Mouse (Mus musculus) mouse embryonic stem cell (cell line): ENCODE data around the gene Rnf130.

Experiments
- in situ Hi-C, 2 experiments: fragments of 300-500 bp; cut with MboI; formaldehyde crosslinking; loops; 1 replicate in 1 of 2; 3 replicates in 1 of 2; pipeline ENCODE4 v1.14.3; 2019 to 2020; ENCODE audit warnings: low sequenced_read_pairs in 2 of 2, low pct_unique_long_range_greater_than_20kb in 1 of 2, mixed read lengths in 1 of 2; ENCODE audit not compliant: unreplicated experiment in 1 of 2

Gene Rnf130

DNA sequence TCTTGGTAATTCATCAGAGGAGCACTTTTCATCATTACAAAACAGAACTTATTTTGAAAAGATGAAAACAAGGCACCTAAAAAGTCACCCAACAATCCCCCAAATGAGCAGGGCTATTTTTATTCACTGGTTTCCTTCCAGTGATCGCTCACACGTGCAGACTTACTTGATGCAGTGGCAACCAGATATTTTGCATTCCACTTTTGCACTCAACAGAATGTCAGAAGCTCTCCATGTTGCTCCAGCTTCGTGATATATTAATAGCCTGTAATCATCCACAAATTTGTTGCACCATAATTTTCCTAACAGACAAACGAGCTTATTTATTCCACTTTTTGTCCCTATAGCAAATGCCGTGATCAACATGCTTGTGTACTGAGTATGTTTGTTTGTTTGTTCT lies 8.6 kb upstream of the Rnf130 start:
- in situ Hi-C loops: no loop called here

DNA sequence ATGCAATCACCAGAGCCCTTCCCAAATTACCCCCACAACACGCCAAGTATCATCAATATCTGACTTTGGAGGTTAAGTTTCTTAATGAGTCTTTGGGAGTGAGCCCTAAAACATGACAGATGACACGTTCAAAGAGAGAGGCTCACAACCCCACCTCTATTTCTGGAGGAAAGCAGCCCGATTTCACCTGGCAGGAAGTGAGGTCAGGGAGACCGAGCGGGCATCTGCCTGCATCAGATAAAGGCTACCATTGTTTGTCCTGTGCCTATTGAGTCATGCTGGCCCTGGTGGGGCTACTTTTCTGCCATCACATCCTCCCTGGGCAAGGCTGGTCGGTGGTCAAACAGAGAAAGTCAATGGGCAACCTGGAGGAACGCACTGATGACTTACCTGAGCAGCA lies 7.6 kb upstream of the Rnf130 start:
- in situ Hi-C loops: no loop called here

DNA sequence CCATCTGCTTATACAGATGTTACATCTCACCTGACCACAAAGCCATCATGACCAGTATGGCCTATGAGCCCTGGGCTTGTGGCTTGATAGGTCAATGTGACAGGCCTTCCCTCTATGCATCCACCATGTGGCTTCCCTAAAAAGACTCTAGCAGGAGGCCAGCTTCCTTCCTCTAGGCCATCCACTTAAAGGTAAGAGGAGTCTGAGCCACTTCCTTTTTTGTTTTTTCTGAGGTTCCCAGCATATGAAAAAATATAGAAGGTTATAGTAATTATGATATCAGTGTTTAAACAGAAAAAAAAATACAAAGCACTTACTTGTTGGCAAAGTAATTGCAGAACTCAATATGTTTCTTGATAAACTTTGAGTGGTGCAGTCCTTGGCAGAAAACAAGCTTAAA lies 6.3 kb upstream of the Rnf130 start:
- in situ Hi-C loops: no loop called here

DNA sequence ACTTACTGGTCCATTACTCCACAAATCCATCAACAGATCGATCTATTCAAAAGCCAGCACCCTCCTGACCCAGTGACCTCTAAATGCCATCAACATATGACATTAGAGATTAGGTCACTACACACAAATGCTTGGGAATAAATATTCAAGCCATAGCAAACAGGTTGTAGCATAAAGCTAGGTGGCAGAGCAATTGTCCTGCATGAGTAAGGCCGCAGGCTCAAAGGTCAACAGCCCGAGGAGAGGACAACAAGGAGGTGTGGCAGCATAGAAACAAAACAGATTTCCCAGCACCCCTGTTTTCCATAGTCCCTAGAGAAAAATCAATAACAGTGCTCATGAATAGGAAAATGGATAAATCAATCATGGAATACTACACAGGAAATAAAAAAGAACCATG lies 3.1 kb upstream of the Rnf130 start:
- in situ Hi-C loops: no loop called here

DNA sequence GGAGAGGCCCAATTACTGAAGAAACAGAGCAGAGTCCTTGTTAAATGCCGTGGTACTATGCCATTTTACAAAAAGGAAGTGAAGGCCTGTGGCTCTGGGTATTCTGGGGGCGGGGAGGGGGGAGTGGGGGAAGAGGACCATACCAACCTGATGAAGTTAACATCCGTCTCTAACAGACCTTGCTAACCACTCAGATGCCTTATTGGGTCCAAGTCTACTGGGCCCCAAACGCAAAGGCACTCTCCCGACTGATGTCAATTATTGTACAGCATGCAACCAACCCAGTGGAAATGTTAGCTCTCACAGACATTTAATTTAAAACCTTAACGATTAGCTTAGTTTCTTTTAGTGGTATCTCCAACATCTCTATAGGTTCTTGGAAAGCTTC lies 707 bp upstream of the Rnf130 start:
- in situ Hi-C loops: no loop called here

DNA sequence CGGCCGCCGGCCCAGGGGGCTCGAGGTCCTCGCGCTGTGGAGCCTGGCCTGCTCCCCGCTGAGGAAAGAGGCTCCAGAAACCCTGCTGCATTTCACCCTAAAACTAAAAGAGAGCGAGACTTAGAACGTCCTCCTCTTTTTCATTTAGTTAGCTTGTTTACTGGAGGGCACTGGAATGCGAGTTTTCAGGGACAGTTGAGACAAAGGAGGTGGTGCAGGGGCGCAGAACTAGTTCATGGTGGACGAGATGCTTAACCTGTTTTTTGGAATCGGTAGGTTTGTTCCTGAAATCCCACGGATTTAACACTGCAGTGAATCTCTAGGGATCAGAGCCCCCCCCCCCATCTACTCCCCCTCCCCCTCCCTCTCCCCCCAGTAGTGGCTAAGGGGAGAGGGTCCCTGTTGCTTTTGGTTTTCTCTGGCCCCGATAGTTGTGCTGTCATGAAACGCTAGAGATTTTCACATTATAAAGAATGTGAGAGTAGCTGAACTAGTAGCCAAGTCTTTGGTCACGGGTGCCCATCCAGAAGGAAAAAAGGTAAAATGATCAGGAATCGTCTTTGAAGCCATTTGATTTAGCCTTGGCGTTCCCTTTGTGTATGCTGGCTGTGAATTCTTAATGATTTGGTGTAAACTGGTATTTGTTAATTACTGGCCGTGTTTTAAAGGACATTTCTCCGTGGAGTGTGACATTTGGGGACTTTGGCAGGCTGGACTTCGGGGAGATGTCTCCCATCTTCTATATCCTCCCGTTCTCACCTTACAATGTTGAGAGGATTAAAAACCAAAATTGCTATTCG lies 775 bp downstream of the Rnf130 start:
- in situ Hi-C loops: no loop called here

DNA sequence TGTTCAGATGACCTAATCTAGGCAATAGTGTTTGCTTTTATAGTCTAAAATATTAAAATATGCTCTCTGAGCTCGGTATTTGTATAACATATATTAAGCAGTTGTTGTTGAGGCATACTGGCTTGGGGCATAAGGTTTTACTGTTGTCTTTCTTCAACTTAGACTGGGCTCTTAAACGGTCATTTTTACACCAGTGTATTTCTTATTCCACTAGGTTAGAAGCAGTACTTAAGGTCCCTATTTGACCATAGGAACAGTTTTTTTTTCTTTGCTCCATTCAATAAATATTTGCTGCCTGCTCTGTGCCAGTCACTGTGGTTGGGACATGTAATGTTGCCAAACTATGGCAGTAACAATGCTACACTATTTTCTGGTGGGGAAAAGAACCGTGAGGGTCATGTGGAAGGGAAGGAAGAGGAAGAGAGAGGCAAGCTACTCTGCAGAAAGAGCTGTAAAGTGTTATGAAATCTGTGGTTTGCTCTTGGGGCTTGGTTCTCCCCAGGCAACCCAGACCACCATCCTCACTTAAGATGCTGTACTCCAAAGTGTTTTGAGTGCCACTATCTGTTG lies 1.5 kb downstream of the Rnf130 start:
- in situ Hi-C loops: no loop called here

DNA sequence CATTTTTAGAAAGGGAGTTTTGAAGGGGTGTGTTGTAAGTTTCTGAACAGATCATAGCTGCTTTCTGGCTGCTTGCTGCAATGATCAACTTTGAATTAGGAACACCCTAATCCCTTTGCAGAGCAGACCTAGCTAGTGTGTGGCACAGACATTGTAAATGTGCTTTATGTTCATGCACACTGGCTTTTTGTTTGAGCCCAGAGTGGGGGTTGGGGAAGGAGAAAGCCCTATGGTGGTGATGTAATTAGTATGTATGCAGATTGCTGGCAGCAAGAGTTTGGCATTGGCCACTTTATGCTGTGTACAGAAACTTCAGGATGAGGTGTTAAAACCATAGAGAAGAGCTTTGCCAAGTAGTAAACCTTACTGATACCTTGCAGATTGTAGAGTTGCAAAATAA lies 3.3 kb downstream of the Rnf130 start:
- in situ Hi-C loops: no loop called here

DNA sequence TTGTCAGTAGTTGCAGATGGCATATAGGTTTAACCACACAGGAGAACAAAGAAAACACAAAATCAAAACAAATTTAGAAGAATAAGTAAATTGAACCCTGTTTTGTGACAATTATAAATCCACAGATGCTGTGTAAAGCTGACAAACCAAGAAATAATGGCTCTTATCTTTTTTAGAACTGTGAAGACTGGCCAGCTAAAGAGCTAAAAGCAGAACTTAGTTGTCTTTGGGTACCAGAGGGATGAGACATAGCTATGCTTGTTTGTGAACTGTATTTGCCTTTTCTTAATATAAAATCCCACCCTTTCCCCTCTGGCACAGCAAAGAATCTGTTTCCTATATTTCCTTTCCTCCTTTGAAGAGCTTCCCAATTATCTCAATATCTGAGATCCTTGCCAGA lies 9.0 kb downstream of the Rnf130 start:
- in situ Hi-C loops: no loop called here

DNA sequence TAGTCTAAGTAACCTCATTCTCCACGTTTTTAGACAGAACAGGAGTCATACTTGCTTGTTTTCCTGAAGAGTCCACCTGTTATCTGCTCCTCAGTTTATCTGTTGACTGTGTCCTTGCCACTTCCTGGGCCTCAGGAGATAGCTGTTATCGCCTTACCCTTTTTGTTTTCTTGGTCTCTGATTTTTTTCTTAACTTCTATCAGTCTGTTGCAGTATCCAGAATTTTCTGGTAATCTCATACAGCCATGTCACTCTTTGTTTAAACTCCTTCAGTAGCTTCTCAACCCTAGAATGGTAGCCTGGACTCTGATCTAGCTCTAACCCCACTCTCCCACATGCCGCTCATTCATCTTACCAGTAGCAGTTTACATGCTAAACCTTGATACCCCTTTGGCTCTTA lies 10.6 kb downstream of the Rnf130 start:
- in situ Hi-C loops: no loop called here

DNA sequence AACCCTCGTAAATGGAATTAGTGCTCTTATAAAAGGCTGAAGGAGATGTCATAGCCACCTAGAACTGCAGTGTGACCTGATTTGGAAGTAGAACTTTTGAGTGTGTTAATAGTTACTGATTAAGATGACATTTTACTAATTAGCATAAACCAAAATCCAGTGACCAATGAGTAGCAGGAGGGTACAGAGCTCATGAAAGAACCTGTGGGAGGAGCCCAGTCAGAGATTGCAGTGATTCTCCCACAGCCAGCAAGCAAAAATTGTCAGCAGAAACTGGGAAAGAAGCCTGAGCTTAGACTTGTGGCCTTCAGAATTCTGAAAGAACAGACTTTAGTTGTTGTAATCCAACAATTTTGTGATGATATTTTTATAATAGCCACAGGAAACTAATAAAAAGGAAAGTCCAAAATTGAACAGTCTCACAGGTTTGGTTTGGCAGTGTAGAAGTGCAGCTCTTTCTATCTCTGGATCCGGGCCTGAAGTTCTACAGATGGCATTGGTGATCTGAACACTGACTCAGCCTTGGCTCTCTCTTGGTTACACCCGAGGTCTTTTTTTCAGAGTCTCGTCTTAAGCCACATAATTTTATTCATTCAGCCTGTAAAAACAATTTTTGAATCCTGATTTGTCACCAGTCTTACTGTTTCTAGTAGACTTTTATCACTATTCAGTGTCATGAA lies 11.8 kb downstream of the Rnf130 start:
- in situ Hi-C loops: no loop called here

DNA sequence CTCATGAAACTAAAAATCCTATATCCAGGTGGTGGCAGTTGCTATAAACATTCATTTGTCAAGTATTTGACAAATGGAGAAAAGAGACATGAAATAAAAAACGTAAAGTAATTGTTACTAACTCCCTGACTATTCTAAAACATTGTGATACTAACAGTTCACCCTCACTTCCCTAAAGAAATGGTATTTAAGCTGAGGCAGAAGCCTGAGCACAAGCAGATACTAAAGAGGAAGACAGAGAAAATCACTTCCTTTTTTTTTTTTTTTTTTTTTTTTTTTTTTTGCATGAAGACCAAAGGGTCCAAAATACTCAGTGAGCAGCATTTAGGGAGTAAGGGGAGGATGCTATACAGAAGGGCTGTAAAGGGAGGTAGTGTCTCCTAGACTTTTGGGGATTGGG lies 13.6 kb downstream of the Rnf130 start:
- in situ Hi-C loops: no loop called here

DNA sequence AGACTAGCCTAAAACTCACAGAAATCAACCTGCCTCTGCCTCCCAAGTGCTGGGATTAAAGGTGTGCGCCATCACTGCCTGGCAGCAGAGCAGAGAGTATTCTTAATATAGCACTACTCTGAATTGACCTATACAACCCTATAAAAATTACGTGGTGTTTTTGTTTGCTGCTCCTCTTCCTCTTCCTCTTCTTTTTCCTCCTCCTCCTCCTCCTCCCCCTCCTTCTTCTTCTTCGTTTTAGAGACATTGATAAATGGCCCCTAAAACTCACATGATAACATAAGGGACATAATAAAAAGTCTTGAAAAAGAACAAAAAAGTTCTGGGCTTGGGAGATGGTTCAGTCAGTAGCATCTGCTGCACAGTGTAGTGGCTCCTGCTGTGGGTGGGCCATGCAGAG lies 16.0 kb downstream of the Rnf130 start:
- in situ Hi-C loops: no loop called here

DNA sequence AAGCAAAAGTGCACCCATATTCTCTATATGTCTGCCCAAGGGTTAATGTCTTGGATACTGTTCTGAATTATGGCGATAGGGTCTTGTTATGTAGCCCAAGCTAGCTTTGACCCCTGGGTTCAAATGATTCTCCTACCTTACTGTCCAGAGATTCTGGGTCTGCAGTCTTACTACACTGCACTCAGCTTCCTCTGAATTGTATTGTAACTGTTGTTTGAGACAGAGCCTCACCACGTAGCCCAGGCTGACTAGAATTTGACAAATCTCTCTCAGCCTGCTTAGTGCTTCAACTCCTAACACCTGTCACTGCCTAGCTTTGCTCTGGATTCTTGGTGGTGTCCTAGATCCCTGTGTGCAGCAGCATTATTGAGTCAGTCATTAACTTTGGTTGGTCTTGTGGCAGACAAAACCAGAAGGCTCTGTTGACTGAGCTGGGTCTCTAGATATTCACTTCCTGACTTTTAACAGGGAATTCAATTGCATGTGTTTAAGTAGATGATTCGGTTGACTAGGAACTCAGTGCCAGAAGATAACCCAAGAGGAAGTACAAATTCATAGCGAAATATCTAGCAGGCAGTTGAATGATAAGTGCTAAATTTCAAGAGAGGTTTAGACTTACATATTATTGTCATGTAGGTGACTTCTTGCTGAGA lies 17.3 kb downstream of the Rnf130 start:
- in situ Hi-C loops: no loop called here

DNA sequence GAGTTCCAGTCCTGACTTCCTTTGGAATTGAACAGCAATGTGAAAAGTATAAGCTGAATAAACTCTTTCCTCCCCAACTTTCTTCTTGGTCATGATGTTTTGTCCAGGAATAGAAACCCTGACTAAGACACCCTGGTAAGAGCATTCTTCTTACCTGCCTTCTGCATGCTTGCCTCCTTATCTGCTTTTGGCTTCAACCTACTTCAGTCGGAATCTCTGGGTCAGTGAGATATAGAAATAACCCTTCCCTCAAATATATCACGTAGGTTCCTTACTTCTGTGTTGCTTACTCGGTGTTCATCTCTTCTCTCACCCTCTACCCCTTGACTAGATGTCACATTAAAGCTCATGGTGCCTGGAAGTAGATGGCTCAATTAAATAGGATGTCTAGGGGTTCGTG lies 19.3 kb downstream of the Rnf130 start:
- in situ Hi-C loops: no loop called here

DNA sequence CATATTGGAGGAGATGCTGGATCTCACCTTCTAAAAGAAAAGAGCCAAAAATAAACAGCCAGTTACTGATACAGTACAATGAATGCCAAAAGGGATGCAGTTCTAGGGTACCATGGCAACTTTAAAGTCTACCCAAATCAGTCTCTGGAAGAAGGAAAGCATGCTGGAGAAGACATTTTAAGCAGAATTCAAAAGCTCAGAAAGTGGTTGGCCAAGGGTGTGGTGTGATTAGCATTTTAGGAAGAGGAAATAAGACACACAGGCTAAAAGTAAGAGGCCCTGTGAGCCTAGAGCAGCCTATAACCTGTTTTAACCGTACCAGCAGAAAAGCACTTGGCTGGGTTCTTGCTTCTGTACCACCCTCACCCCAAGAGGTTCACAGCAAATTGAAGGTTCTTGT lies 22.5 kb downstream of the Rnf130 start:
- in situ Hi-C loops: no loop called here

DNA sequence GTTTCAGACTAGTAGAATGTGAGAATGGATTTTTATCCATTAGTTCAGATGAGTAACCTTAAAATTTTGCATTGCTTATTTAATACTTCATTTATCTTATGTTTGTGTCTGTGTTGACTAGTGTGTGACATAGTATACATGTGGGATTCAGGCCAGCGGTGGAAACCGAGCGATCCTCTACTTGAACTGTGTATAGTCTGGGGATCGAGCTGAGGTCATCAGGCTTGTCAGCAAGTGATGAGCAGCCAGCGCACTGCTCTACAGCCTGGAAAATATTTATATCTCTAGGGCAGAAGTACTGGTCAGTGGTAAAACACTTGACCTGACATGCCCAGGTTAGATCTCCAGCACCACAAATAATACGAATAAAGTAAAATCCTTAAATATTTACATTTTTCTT lies 23.0 kb downstream of the Rnf130 start:
- in situ Hi-C loops: no loop called here

DNA sequence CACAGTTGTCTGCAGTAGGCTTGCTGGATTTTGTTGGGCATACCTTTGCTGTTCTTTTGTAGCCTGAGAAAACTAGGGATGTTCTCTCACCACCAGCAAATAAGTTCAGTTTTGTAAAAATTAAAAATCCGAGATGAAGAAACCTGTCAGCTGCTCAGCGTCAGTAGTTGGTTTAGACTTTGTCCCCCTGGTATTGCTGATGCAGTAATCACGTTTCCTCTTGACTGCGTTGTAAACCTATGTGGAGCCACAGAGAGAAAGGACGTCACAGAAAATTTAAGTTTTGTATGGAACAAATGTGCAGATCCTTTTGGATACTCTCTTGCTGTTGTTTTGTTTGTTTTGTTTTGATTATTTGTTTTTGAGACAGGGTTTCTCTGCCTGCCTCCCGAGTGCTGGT lies 25.2 kb downstream of the Rnf130 start:
- in situ Hi-C loops: no loop called here

DNA sequence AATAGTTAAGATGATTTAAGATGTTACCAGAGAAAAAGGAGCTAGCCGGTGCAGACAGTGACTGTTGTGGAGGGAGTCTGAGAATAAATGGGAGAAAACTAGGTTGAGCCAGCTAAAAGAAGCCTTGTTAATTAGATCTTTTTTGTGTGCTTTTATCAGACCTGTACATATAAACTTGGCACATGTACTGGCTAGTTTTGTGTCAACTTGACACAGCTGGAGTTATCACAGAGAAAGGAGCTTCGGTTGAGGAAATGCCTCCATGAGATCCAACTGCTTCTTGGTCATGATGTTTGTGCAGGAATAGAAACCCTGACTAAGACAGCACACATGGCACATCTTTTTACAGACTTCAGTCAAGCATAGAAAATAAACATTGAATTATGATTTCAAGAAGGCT lies 32.6 kb downstream of the Rnf130 start:
- in situ Hi-C loops: no loop called here

DNA sequence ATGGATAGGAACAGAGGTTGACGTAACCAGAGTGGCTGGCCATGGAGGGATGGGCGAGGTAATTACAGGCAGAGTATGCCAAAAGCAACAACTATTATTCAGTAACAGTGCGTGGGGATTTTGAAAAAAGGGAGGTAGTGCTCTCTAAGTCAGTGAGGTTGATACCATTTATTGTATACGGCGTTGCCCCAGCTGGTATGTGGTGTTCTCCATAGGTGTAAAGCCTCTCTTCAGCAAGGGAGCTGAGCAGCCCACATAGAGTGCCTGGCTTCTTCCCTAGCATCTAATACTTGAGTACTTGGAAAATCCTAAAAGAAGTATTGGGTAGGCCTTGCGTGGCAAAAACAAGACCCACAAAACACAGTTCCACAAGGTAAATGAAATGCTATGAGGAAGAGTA lies 33.1 kb downstream of the Rnf130 start:
- in situ Hi-C loops: no loop called here
